Mouse (Mus musculus) spleen, embryonic (tissue): ENCODE measurements around the gene Dlg5.

ENCODE experiments used
- CTCF ChIA-PET: fragments of 350-600 bp; sonication (Branson Sonifier 250); formaldehyde crosslinking; loops from one replicate; lab custom pipeline; 2022; lab: Charles Lee

Dlg5 gene

DNA sequence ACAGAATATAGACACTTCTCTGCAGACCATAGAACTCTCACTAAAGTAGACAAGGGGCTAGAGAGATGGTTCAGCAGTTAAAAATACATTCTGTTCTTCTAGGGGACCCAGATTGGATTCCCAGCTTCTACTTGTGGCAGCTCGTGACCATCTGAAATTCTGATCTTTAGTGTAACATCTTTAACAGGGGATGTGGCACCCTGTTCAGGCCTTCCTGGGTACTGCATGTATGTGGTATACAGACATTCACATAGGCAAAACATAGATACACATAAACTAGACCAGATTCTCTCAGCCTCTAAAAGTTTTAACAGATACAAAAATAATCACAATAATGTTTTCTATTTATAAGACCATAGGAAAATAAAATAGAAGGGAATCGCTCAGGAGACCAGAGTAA lies 120.7 kb downstream of the Dlg5 start:
- CTCF ChIA-PET, result no interaction called here

DNA sequence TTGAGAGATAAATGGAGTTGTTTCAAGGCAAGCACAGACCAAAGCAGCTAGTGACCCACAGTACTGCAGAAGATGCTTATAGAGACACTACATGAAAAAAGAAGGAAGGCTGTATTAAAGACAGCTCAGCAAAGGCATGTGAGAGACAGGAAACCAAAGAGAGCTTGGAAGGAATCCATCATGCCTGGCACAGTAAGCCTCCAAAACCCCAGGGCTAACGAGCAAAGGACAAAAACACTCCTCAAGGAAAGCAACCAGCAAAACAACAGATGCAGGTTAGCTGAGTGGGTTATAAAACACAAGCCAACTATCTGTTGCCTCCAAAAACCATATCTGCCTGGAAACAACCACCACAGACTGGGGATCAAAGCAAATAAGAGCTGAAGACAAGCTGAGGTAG lies 121.5 kb downstream of the Dlg5 start:
- CTCF ChIA-PET, result no interaction called here

DNA sequence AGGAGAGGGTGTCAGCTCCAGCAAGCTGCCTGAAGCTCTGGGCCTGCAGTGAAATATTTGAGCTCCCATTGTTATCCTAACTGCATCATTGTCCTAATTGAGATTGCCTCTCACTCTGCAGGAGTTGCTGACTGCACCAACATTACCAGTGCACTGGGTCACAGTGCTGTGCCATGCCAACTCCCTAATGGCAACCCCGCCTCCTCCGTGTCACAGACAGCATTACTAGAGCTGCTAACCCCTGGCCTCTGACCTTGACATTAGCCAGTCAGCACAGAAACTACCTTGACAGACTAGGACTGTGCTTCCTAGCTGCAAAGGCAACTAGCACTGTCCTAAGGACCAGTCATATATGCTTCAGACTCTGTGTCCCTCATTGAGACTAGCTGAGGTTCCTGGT lies 139.0 kb downstream of the Dlg5 start:
- CTCF ChIA-PET, result no interaction called here

DNA sequence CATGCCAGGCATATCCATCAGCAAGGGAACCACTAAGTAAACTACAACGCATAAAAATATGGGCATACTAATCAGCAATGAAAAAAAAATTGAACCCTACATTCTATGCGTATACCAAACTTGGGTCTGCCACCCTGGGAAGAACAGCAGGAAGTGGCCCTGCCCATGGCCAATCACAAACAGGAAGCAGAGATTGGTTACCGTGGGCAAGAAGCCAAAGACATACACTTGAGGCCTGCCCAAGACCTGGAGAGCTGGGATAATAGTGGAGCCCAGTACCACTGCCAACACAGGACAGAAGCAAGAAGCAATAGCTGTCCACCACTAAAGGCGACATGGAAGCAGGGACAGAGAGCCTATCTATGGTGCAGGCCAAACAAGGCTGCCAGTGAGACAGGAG lies 146.9 kb downstream of the Dlg5 start:
- CTCF ChIA-PET, result no interaction called here

DNA sequence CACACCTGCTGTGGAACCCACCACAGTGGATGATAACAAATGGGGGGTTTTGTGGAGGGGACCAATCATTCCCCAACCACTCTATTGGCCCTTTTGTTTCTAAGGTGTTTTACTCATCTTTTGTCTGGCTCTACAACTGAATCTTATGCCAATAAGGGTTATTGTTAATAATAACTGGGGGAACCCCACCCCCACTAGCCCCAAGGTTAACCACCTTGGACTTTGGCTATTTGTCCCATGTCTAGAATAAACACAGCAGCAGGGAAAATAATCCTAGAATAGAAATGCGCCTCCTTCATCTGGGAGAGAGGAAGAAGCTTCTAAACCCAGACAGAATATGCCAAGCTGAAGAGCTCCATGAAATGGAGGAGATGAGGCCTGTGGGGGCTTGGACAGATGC lies 151.1 kb downstream of the Dlg5 start:
- CTCF ChIA-PET, result no interaction called here

DNA sequence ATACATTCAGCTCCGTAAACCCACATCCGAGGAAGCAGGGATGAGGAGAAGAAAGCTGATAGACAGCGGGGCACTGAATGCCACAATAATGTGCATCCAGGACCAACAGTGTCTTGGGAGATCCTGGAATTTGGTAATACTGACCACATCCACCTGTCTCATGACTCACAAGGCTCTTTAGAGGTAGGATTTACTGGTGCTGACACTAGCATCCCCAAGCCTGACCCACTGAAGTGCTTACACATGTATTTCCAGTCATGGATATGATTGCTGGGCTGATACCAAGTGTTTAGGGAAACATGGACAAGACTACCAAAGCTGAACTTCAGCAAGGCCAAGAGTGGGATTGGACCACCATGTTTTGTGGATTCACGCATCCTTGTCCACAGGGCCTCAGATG lies 152.5 kb downstream of the Dlg5 start:
- CTCF ChIA-PET, result no interaction called here

DNA sequence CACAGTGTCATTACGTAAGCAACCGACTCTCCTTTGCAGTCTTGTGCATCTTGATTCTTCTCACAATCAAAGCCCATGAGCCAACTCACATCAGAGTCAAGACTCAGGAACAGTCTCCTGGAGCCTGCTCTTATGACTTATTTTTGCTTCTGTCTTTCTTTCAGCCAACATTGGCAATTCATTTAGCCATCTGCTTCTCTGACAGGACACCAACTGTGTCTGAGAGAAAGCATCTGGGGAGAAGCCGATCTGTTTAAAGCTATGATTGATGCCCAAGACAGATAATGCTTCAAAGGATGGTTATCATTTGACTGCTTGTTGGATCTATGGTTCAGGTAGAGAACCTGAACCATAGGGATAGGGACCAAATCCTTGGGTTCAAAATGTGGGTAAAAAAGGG lies 153.3 kb downstream of the Dlg5 start:
- CTCF ChIA-PET, result no interaction called here

DNA sequence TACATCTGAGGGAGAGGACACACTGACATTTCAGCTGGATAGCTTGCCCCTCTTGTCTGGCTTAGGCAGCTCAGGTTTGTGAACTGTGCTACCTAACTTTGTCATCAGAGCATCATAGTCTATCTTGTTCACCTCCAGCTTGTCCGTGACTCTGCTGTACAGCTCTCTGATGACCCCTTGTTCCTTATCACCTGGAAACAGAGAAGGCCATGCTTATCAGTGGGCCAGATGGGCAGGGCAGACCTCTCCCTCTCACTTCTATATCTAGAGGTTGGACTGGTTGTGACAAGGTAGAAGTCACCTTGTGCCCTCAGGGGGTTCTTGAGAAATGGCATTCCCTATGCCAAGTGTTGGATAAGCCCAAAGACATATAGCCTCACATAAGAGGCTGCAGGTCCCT lies 154.9 kb downstream of the Dlg5 start:
- CTCF ChIA-PET, result no interaction called here

DNA sequence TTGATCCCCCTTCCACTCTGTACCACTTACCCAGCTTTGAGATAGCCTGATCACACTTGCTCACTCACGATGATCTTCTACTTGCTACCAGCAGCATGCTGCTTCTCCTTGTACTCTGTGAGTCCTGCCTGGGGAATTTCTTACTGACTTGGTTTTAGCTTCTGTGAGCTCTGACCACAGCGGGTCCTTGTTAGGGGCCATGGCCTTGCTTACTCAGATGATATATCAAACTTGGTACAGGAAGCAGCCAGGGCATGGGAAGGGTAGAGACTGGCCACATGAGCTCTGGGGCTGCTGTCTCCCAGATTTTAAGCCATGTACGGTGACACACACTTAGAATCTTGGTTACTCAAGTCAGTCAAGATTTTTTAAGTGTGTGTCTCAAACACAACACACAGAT lies 156.5 kb downstream of the Dlg5 start:
- CTCF ChIA-PET, result no interaction called here

DNA sequence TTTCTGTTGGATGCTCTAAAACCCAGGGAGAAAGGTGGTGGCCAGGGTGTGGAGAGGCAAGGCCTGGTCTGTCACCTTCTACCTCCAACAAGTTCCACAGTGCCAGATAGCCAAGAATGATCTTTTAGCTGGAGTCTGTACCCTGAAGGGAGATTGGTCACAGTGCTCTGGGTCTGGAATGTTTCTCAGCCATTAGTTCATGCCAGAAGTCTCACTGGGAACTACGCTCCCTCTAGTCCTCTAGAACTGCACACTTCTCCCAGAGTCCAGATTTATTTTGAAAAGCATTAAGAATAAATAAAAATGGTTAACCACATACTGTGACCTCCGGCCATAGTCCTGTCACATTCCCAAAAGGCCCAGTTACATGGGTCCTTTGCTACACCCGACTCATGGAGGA lies 158.3 kb downstream of the Dlg5 start:
- CTCF ChIA-PET, result no interaction called here

DNA sequence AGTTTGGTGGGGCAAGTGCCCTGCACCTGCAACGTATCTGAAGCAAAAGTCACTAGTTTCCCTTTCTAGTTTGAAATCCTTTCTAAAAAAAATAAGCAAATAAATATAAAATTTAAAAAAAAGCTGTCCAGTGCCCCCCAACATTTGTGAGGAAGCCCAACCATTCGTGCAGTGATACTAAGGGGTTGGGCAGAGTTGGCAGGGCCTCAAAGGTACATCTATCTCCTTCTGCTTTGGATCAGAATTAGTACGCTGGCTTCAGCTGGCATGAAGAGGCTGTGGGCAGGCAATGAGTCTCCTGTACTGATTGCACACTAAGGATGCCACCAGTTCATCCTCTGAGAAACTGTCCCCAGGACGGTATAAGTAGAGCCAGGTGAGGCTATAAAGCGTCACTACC lies 159.2 kb downstream of the Dlg5 start:
- CTCF ChIA-PET, result no interaction called here
